Mouse (Mus musculus) cerebellum, adult 2 months (tissue): ENCODE measurements around the gene Ube2r2.
A peak's percentile ranks its signal among the peaks of the same experiment; 100 is the strongest.

Source experiments
- CTCF ChIP-seq: fragments of 200-500 bp; IDR thresholded peaks from 2 replicates; pipeline ENCODE4 v1.5.1; 2011; ENCODE audit warnings: low read depth, mild to moderate bottlenecking, control low read depth, low read length, moderate library complexity, borderline replicate concordance; ENCODE audit not compliant: insufficient read depth
- POLR2A ChIP-seq: fragments of 200-500 bp; IDR thresholded peaks from 2 replicates; pipeline ENCODE4 v1.6.1; 2011; ENCODE audit warnings: low read length, control low read depth, borderline replicate concordance; ENCODE audit not compliant: insufficient read depth

- TF ChIP-seq POLR2A, result no peak
- TF ChIP-seq CTCF, result peak; percentile 50; the same call in 1 of the 2 replicates
Measured at GRCm38 (mm10) chr4:41165693-41166475, 30.3 kb downstream of the Ube2r2 start.
